In the genomic region with DNA sequence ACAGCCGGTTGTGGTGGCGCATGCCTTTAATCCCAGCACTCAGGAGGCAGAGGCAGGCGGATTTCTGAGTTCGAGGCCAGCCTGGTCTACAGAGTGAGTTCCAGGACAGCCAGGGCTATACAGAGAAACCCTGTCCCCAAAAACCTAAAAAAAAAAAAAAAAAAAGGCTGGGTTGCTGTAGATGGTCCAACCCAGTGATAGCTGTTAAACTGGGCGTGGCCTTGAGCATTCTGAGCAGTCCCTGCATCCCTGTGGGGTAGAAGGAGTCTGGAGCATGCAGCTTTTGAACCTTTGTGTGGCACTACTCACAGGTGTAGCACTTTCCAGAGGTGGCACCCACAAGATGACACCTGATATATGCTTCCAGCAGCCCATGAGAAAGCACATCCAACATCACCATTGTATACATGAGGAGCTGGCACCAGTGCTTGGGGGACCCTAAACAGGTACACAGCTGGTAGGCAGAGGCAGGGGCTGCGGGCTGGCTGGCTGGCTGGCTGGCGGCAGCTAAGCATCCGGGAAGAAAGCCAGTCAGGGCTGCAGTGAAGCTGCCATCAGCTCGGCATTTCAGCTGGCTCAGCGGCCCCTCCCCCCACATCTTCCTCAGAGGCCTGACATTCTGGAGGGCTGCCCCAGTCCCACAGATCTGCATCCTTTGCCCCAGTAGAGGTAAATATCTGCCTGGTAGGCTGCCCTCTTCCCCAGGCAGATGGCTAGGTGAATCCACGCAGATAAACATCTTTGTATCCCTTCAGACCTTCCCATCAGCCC, we compare ENCODE assay signal across 1 mouse cellular context.
TF ChIP-seq lines count a peak whose summit lies in the region.

No protein-coding gene starts in this region.

TF ChIP-seq in MEL, 35 proteins besides CTCF, POLR2A, EP300 and RAD21:
- TF ChIP-seq E2F4 (IDR thresholded peaks at IDR 0.05; ENCODE audit: borderline replicate concordance, low read depth, low read length), result no peak
- TF ChIP-seq ZNF384 (IDR thresholded peaks at IDR 0.05; ENCODE audit: low read depth, low read length), result peak; percentile 51
- no peak for TF ChIP-seq MYC (IDR thresholded peaks at IDR 0.05; ENCODE audit: low read depth, low read length)
- TF ChIP-seq USF2 (IDR thresholded peaks at IDR 0.05; ENCODE audit: borderline replicate concordance in 1 of 2, insufficient read depth in 1 of 2, low read depth in 1 of 2, low read length in 2 of 2), result no peak
- TF ChIP-seq CHD1 (IDR thresholded peaks at IDR 0.05; ENCODE audit: low read depth, low read length), result no peak
- no peak for TF ChIP-seq NELFE (IDR thresholded peaks at IDR 0.05; ENCODE audit: low read depth, low read length)
- TF ChIP-seq USF1 (IDR thresholded peaks at IDR 0.05; ENCODE audit: low read depth, low read length), result no peak
TF ChIP-seq in MEL: peak in this region for 1.
